ENCODE assay signal across 9 mouse cellular contexts in genomic region chr4:88514403-88514802, GRCm38 (mm10). TPM values are rescaled to one million over a fixed set of nuclear protein-coding genes. Genes with fewer than 3 reads are reported as not detected.
A peak's percentile ranks its signal among the peaks of the same experiment; 100 is the strongest.
DNase-seq lines count a peak whose midpoint lies in the region; ATAC-seq and TF ChIP-seq lines count a peak whose summit lies in the region.
"Had no signal": no experiment of that assay in that cellular context is flagged by ENCODE, and none has a peak within 500 bp of the region (broad histone marks: within the 10 kb centered on the region; RNA-seq: fewer than 3 reads in every experiment).

No protein-coding gene starts in this region.

- no peak overlapping the region for H3K9ac ChIP-seq in kidney, embryonic 15.5 days
- no peak overlapping the region for H3K9ac ChIP-seq in liver, postnatal 0 days (replicated peaks)
- H3K9ac ChIP-seq: hindbrain, embryonic 15.5 days had no signal

- H3ac ChIP-seq in C2C12 (ENCODE audit: control insufficient read depth, insufficient read length, low read depth), result no peak overlapping the region

- ATAC-seq in kidney, embryonic 15.5 days (replicated peaks; ENCODE audit: low FRiP score), result peak; percentile 67; the same call in 1 of the 2 replicates
- peak; percentile 62 for ATAC-seq in liver, postnatal 0 days

- no peaks in the 10 kb centered on the region for H3K79me2 ChIP-seq in C2C12 (ENCODE audit: control insufficient read depth, insufficient read depth)

- no peak for TF ChIP-seq EP300 in liver, postnatal 0 days (IDR thresholded peaks at IDR 0.05; ENCODE audit: low read depth)

- H3K27ac ChIP-seq in bone marrow, adult 2 months (ENCODE audit: control insufficient read depth, insufficient read depth, low read depth, low read length, poor library complexity), result no peak overlapping the region
- H3K27ac ChIP-seq in kidney, embryonic 15.5 days, result 0 out of 2 replicates have a peak overlapping the region, but pooled peaks have one; percentile 73
- no peak overlapping the region for H3K27ac ChIP-seq in liver, postnatal 0 days (ENCODE audit: low read depth)
- H3K27ac ChIP-seq: hindbrain, embryonic 15.5 days had no signal

- H3K36me3 ChIP-seq in C2C12 (ENCODE audit: control insufficient read depth, insufficient read depth), result no peaks in the 10 kb centered on the region
- H3K36me3 ChIP-seq in kidney, embryonic 15.5 days, result no peaks in the 10 kb centered on the region
- no peaks in the 10 kb centered on the region for H3K36me3 ChIP-seq in liver, postnatal 0 days (replicated peaks; ENCODE audit: insufficient read depth, low read length)
- H3K36me3 ChIP-seq: hindbrain, embryonic 15.5 days had no signal

- H3K9me3 ChIP-seq in kidney, embryonic 15.5 days (replicated peaks), result no peaks in the 10 kb centered on the region
- H3K9me3 ChIP-seq in liver, postnatal 0 days (ENCODE audit: low read length), result no peaks in the 10 kb centered on the region
- H3K9me3 ChIP-seq: hindbrain, embryonic 15.5 days had no signal

- DNase-seq in 416B (ENCODE audit: low read depth), result peak; percentile 84
- peak; percentile 50 for DNase-seq in gastrocnemius, adult 18-20 months (ENCODE audit: low spot score)
- peak; percentile 56 for DNase-seq in liver, postnatal 0 days
- DNase-seq in right cerebral cortex, adult 18-20 months, result peak; percentile 17
- no peak for DNase-seq in cerebellum, adult 8-10 months

- H3K4me3 ChIP-seq in C2C12 (ENCODE audit: insufficient read depth, poor library complexity, severe bottlenecking), result no peak overlapping the region
- H3K4me3 ChIP-seq in bone marrow, adult 2 months (replicated peaks; ENCODE audit: control insufficient read depth, low read depth, low read length), result no peak overlapping the region
- no peak overlapping the region for H3K4me3 ChIP-seq in kidney, embryonic 15.5 days (replicated peaks)
- no peak overlapping the region for H3K4me3 ChIP-seq in liver, postnatal 0 days (ENCODE audit: low read depth, low read length)
- H3K4me3 ChIP-seq: hindbrain, embryonic 15.5 days had no signal

- 14% methylated on average over 4 of the region's 4 CpGs for WGBS in bone marrow, adult 2 months
- 46% methylated on average over 4 of the region's 4 CpGs for WGBS in kidney, embryonic 15.5 days
- WGBS in liver, postnatal 0 days (ENCODE audit: insufficient replicate concordance), result 31% methylated on average over 4 of the region's 4 CpGs

- TF ChIP-seq POLR2A in bone marrow, adult 2 months (IDR thresholded peaks at IDR 0.05; ENCODE audit: borderline replicate concordance, control insufficient read depth, low read depth, low read length), result no peak

- peak; percentile 44 for TF ChIP-seq CTCF in C2C12 (IDR thresholded peaks at IDR 0.05; ENCODE audit: control insufficient read depth, insufficient read depth, insufficient read length)
- peak; percentile 82 for TF ChIP-seq CTCF in bone marrow, adult 2 months (IDR thresholded peaks at IDR 0.05; ENCODE audit: control insufficient read depth, insufficient read depth, low read length)
- TF ChIP-seq CTCF in liver, postnatal 0 days (IDR thresholded peaks at IDR 0.05; ENCODE audit: low read depth), result peak; percentile 77

- no peaks in the 10 kb centered on the region for H3K27me3 ChIP-seq in C2C12 (ENCODE audit: control insufficient read depth, insufficient read depth, insufficient read length)
- no peaks in the 10 kb centered on the region for H3K27me3 ChIP-seq in kidney, embryonic 15.5 days
- no peaks in the 10 kb centered on the region for H3K27me3 ChIP-seq in liver, postnatal 0 days (ENCODE audit: insufficient read depth, low read length)
- H3K27me3 ChIP-seq: hindbrain, embryonic 15.5 days had no signal

- H3K79me3 ChIP-seq in C2C12 (ENCODE audit: low read depth), result no peaks in the 10 kb centered on the region

- no peak overlapping the region for H3K4me2 ChIP-seq in kidney, embryonic 15.5 days
- H3K4me2 ChIP-seq in liver, postnatal 0 days (ENCODE audit: low read depth, low read length), result no peak overlapping the region
- H3K4me2 ChIP-seq: hindbrain, embryonic 15.5 days had no signal

- H3K4me1 ChIP-seq in bone marrow, adult 2 months (ENCODE audit: control insufficient read depth, insufficient read depth, low read length), result no peaks in the 10 kb centered on the region
- H3K4me1 ChIP-seq in kidney, embryonic 15.5 days, result peaks cover 6% of the 10 kb centered on the region; the same call in 1 of the 2 replicates
- H3K4me1 ChIP-seq in liver, postnatal 0 days (ENCODE audit: insufficient read depth), result no peaks in the 10 kb centered on the region; the same call in 1 of the 2 replicates
- H3K4me1 ChIP-seq: hindbrain, embryonic 15.5 days had no signal

TF ChIP-seq in C2C12, 6 proteins besides CTCF, POLR2A, EP300 and RAD21:
- TF ChIP-seq MYOD1 (IDR thresholded peaks at IDR 0.05; ENCODE audit: control insufficient read depth, insufficient read length, low read depth) (no peak), MAX (IDR thresholded peaks at IDR 0.05) (no peak), MYOG (IDR thresholded peaks at IDR 0.05; ENCODE audit: control insufficient read depth, extremely low read depth, insufficient read length) (no peak), CEBPB (IDR thresholded peaks at IDR 0.05; ENCODE audit: low read depth) (no peak), USF1 (IDR thresholded peaks at IDR 0.05; ENCODE audit: low read depth) (no peak), FOSL1 (IDR thresholded peaks at IDR 0.05; ENCODE audit: insufficient read depth, low read length, poor library complexity, severe bottlenecking) (no peak)

RNA-seq across cellular contexts. Expression of gene Ifnb1, which starts 8.2 kb away (rescaled TPM):
- not detected for polyA plus RNA-seq in C2C12 (2012; fragmentation: generic; extraction: Trizol)
- polyA plus RNA-seq in bone marrow, adult 2 months (2011; ENCODE audit: insufficient read depth, insufficient read length, low replicate concordance, missing spikeins), result not detected in 2 replicates
- total RNA-seq in gastrocnemius, adult 18-20 months (2021), result not detected
- polyA plus RNA-seq in kidney, embryonic 15.5 days (2015; fragmentation: Nextera tagmentation; extraction: Ambion mirVana), result not detected in 2 replicates
- polyA plus RNA-seq in liver, postnatal 0 days (2015; fragmentation: Nextera tagmentation; extraction: Ambion mirVana), result not detected in 2 replicates
- polyA plus RNA-seq: hindbrain, embryonic 15.5 days had no signal

RNA-seq across cellular contexts. Expression of gene Ifna15, which starts 43.6 kb away (rescaled TPM):
- polyA plus RNA-seq in C2C12 (2012; fragmentation: generic; extraction: Trizol), result not detected
- not detected in 2 replicates for polyA plus RNA-seq in bone marrow, adult 2 months (2011; ENCODE audit: insufficient read depth, insufficient read length, low replicate concordance, missing spikeins)
- not detected for total RNA-seq in gastrocnemius, adult 18-20 months (2021)
- polyA plus RNA-seq in kidney, embryonic 15.5 days (2015; fragmentation: Nextera tagmentation; extraction: Ambion mirVana), result not detected in 2 replicates
- polyA plus RNA-seq in liver, postnatal 0 days (2015; fragmentation: Nextera tagmentation; extraction: Ambion mirVana), result not detected in 2 replicates
- polyA plus RNA-seq: hindbrain, embryonic 15.5 days had no signal

RNA-seq across cellular contexts. Expression of gene Ifna14, which starts 57.2 kb away (rescaled TPM):
- not detected for polyA plus RNA-seq in C2C12 (2012; fragmentation: generic; extraction: Trizol)
- polyA plus RNA-seq in bone marrow, adult 2 months (2011; ENCODE audit: insufficient read depth, insufficient read length, low replicate concordance, missing spikeins), result not detected in 2 replicates
- not detected for total RNA-seq in gastrocnemius, adult 18-20 months (2021)
- polyA plus RNA-seq in kidney, embryonic 15.5 days (2015; fragmentation: Nextera tagmentation; extraction: Ambion mirVana), result not detected in 2 replicates
- polyA plus RNA-seq in liver, postnatal 0 days (2015; fragmentation: Nextera tagmentation; extraction: Ambion mirVana), result not detected in 2 replicates
- polyA plus RNA-seq: hindbrain, embryonic 15.5 days had no signal
